Mouse (Mus musculus): ENCODE measurements around the gene Olfr27. TPM values are rescaled to one million over a fixed set of nuclear protein-coding genes. Genes with fewer than 3 reads are reported as not detected.

Gene Olfr27
- not detected for total RNA-seq (2021)
- long read RNA-seq, experiment 1: 0 reads
- long read RNA-seq, experiment 2: 0 reads

GRCm38 (mm10) chr9:39127831-39128230 is at the start of gene Olfr27:
Gene Olfr27 (plus strand): TSS chr9:39128131.
- Histone ChIP-seq H3K27ac (no peak within 1 kb of the TSS), H3K4me3 (no peak within 1 kb of the TSS)
- no peak for DNase-seq (ENCODE audit: low spot score in 2 of 2)
- no peak for TF ChIP-seq CTCF (conservative IDR thresholded peaks at IDR 0.05)

GRCm38 (mm10) chr9:39078787-39079186 is 49.1 kb upstream of the Olfr27 start, which contains the start of gene Olfr938:
Gene Olfr938 (minus strand): TSS chr9:39078887.
- TF ChIP-seq CTCF (conservative IDR thresholded peaks at IDR 0.05): no peak
- Histone ChIP-seq H3K27ac (no peak within 1 kb of the TSS), H3K4me3 (no peak within 1 kb of the TSS)

GRCm38 (mm10) chr9:39127326-39127725 is 605 bp upstream of the Olfr27 start:
- H3K27ac ChIP-seq: no peak overlapping the region
- no peak for TF ChIP-seq CTCF (conservative IDR thresholded peaks at IDR 0.05)
- no peak for DNase-seq (ENCODE audit: low spot score in 2 of 2)
- no peak overlapping the region for H3K4me3 ChIP-seq

More at GRCm38 (mm10) chr9:39078787-39079186, 49.1 kb upstream of the Olfr27 start, which contains the start of gene Olfr938:
- no peak for DNase-seq (ENCODE audit: low spot score in 2 of 2)

GRCm38 (mm10) chr9:39152401-39152800 is 24.5 kb downstream of the Olfr27 start:
- Histone ChIP-seq H3K27ac (no peak overlapping the region), H3K4me3 (no peak overlapping the region)
- no peak for DNase-seq (ENCODE audit: low spot score in 2 of 2)
- TF ChIP-seq CTCF (conservative IDR thresholded peaks at IDR 0.05): no peak

GRCm38 (mm10) chr9:39166004-39166403 is 38.1 kb downstream of the Olfr27 start, which contains the start of gene Olfr943:
Gene Olfr943 (plus strand): TSS chr9:39166304.
- no peak for DNase-seq (ENCODE audit: low spot score in 2 of 2)
- no peak within 1 kb of the TSS for H3K27ac ChIP-seq
- TF ChIP-seq CTCF (conservative IDR thresholded peaks at IDR 0.05): no peak
- no peak within 1 kb of the TSS for H3K4me3 ChIP-seq

Other genes starting within 250 kb of the Olfr27 start
- not detected for gene Olfr930, start 198.3 kb upstream of the Olfr27 start, total RNA-seq (2021)
- not detected for gene Olfr933, start 155.8 kb upstream of the Olfr27 start, total RNA-seq (2021)
- gene Olfr934, start 139.8 kb upstream of the Olfr27 start, total RNA-seq (2021): not detected
- not detected for gene Olfr935, start 128.4 kb upstream of the Olfr27 start, total RNA-seq (2021)
- not detected for gene Olfr146, start 104.8 kb upstream of the Olfr27 start, total RNA-seq (2021)
- not detected for gene Olfr937, start 63.2 kb upstream of the Olfr27 start, total RNA-seq (2021)
- gene Olfr938, start 49.2 kb upstream of the Olfr27 start, total RNA-seq (2021): not detected
- not detected for gene Olfr943, start 38.2 kb downstream of the Olfr27 start, total RNA-seq (2021)
- not detected for gene Olfr944, start 73.8 kb downstream of the Olfr27 start, total RNA-seq (2021)
- not detected for gene Olfr1537, start 121.9 kb downstream of the Olfr27 start, total RNA-seq (2021)
- not detected for gene Olfr945, start 148.7 kb downstream of the Olfr27 start, total RNA-seq (2021)
- gene Olfr948, start 197.9 kb downstream of the Olfr27 start, total RNA-seq (2021): not detected